Mouse (Mus musculus) cortical plate, adult 2 months (tissue): Measurements from ENCODE around the gene Nf1.

ENCODE experiments used
- CTCF ChIP-seq: fragments of 200-500 bp; IDR thresholded peaks from 2 replicates; pipeline ENCODE4 v1.5.1; 2011; ENCODE audit warnings: mild to moderate bottlenecking, control low read depth, low read length; ENCODE audit not compliant: insufficient read depth; ENCODE audit errors: extremely low read depth
- POLR2A ChIP-seq: fragments of 200-500 bp; IDR thresholded peaks from 2 replicates; pipeline ENCODE4 v1.6.1; 2011; ENCODE audit warnings: mild to moderate bottlenecking, low read length, control low read depth; ENCODE audit not compliant: insufficient read depth; ENCODE audit errors: extremely low read depth

DNA sequence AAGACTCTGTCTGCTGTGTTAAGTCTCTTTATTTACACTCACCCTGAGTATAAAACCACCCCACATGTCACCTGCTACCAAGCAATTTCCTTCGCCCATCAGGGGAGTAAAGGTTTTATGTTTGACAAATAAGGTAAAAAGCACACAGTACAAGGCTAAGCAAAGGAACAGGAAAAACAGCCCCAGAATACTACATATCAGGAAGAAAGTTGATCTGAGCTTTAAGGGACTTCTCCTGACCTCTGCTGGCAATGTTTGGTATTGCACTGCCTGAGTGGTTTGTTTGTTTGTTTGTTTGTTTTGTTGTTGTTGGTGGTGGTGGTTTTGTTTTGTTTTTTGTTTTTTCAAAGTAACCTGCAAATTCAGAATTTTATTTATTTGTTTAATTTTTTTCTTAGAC is 43.3 kb upstream of the Nf1 start:
- no peak for TF ChIP-seq POLR2A
- TF ChIP-seq CTCF: peak; percentile 68
